Mouse (Mus musculus) liver, embryonic 15.5 days (tissue): Measurements from ENCODE around the gene Ifitm7. TPM values are rescaled to one million over a fixed set of nuclear protein-coding genes. Genes with fewer than 3 reads are reported as not detected.
"Not testable (repeated sequence)": the region's sequence is repeated elsewhere in the genome, so short reads cannot be mapped to it uniquely, and the experiment has no call there.

ENCODE experiments used
- ATAC-seq: fragments of 200-750 bp; cut with Nextera tagmentation; 2 replicates; pipeline ENCODE4 v1.8.0; 2017; ENCODE audit warnings: moderate number of reproducible peaks, mild to moderate bottlenecking, moderate library complexity; ENCODE audit not compliant: insufficient read depth
- H3K27ac ChIP-seq: fragments of 300-500 bp; sonication (generic); replicated peaks from 2 replicates; pipeline ENCODE4 v1.5.1; 2015; ENCODE audit warnings: mild to moderate bottlenecking, inconsistent platforms
- H3K27me3 ChIP-seq: fragments of 300-500 bp; sonication (generic); 2 replicates; pipeline ENCODE4 v1.6.1; 2015; ENCODE audit warnings: mild to moderate bottlenecking, inconsistent platforms
- H3K36me3 ChIP-seq: fragments of 300-500 bp; sonication (generic); replicated peaks from 2 replicates; pipeline ENCODE4 v1.6.1; 2015; ENCODE audit warnings: moderate library complexity, mild to moderate bottlenecking, inconsistent platforms
- H3K4me1 ChIP-seq: fragments of 300-500 bp; sonication (generic); replicated peaks from 2 replicates; pipeline ENCODE4 v1.6.1; 2015; ENCODE audit warnings: inconsistent platforms
- H3K4me2 ChIP-seq: fragments of 300-500 bp; sonication (generic); 2 replicates; pipeline ENCODE4 v1.6.1; 2015; ENCODE audit warnings: moderate library complexity, mild to moderate bottlenecking, inconsistent platforms
- H3K4me3 ChIP-seq: fragments of 300-500 bp; sonication (generic); replicated peaks from 2 replicates; pipeline ENCODE4 v1.5.1; 2015; ENCODE audit warnings: mild to moderate bottlenecking, inconsistent platforms
- H3K9ac ChIP-seq: fragments of 300-500 bp; sonication (generic); 2 replicates; pipeline ENCODE4 v1.6.1; 2015; ENCODE audit warnings: moderate library complexity, mild to moderate bottlenecking, inconsistent platforms
- H3K9me3 ChIP-seq: fragments of 300-500 bp; sonication (generic); replicated peaks from 2 replicates; pipeline ENCODE4 v1.6.1; 2016; ENCODE audit warnings: inconsistent platforms
- WGBS: fragments of 180-500 bp; shearing (Covaris S2); methylation state at CpG from one replicate; pipeline ENCODE4 v1.1.7; 2015; ENCODE audit warnings: mixed read lengths; ENCODE audit not compliant: insufficient replicate concordance; 5-methylcytosine and 5-hydroxymethylcytosine counted together
- polyA plus RNA-seq: library from polyadenylated mRNA; unstranded; fragments of >200 nt; fragmentation: Nextera tagmentation; extraction: Ambion mirVana; gene quantifications from 2 replicates; pipeline ENCODE4 v1.2.1, GENCODE M21; 2015

Gene Ifitm7
- polyA plus RNA-seq, 1 experiment from 2014 or later: not detected

DNA sequence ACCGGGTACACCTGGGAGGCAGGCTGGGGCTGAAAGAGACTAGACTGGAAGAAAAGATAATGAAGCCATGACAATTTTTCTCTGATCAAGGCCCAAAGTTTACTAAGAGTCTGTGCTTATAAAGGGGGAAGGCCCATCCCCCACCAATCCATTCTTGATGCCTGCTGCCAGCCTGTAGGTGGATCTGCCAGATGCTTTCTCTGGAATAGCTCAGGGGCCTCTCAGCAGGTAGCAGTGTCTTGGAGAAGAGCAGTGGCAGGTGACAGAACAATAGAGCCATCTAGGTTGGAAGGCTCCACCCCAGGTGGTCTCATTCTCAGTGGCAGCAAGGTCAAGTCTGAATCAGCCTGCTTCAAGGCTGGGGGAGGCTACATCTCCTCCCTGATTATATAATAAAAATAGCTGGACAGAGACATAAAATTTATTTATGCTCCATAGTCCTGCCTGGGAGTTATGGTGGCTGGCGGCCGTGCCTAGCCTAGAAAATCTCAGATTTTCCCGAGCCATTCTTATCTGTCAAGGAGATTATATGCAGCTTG is 10.3 kb downstream of the Ifitm7 start:
- H3K9me3 ChIP-seq, H3K4me2 ChIP-seq, H3K27me3 ChIP-seq, H3K36me3 ChIP-seq, ATAC-seq, H3K4me3 ChIP-seq, H3K9ac ChIP-seq, H3K4me1 ChIP-seq, H3K27ac ChIP-seq: not testable (repeated sequence)
- 68% methylated on average over 4 of the region's 4 CpGs for WGBS

DNA sequence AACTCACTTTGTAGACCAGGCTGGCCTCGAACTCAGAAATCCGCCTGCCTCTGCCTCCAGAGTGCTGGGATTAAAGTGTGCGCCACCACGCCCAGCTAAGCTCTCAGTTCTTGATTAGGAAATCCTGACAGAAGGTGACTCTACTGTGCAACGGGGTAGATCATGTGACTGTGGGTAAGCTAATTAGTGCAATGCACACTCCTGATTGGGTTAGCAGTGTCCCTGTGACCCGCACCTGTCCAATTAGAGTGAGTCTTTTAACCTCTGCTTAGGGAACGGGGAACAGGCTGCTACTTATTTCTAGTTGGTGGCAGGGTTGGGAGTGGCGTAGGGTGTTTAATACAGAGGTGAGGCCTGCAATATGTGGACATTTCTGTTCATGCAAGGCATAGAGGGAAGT is 14.6 kb downstream of the Ifitm7 start:
- H3K9me3 ChIP-seq: no peaks in the 10 kb centered on the region
- no peak overlapping the region for H3K27ac ChIP-seq
- H3K4me2 ChIP-seq: no peak overlapping the region
- ATAC-seq: no peak
- WGBS: 71% methylated on average over 8 of the region's 8 CpGs
- H3K36me3 ChIP-seq: no peaks in the 10 kb centered on the region
- no peaks in the 10 kb centered on the region for H3K27me3 ChIP-seq
- H3K4me1 ChIP-seq: no peaks in the 10 kb centered on the region
- H3K4me3 ChIP-seq: no peak overlapping the region
- H3K9ac ChIP-seq: no peak overlapping the region

DNA sequence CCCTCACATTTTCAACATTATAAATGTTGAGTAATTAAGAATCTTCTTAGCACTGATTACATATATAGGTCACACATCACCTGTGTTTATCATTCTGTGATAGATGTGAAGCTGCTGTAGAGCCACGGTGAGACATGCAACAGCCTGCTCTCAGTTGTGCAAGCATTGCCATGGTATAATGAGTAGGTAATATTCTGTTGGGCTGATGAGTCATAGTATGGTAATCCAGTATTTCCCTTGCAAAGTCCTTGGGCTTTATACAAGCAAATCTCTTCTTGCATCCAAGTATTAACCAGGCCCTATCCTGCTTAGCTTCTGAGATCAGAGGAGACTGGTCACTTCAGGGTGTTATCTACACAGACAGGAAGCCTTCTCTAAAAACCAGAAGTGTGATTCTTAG is 17.6 kb downstream of the Ifitm7 start:
- H3K27ac ChIP-seq: no peak overlapping the region
- no peak overlapping the region for H3K4me3 ChIP-seq
- no peak overlapping the region for H3K9ac ChIP-seq
- no peaks in the 10 kb centered on the region for H3K27me3 ChIP-seq
- no peaks in the 10 kb centered on the region for H3K36me3 ChIP-seq
- no peaks in the 10 kb centered on the region for H3K4me1 ChIP-seq
- 62% methylated on average over 1 of the region's 1 CpGs for WGBS
- H3K4me2 ChIP-seq: no peak overlapping the region
- no peaks in the 10 kb centered on the region for H3K9me3 ChIP-seq
- ATAC-seq: no peak

DNA sequence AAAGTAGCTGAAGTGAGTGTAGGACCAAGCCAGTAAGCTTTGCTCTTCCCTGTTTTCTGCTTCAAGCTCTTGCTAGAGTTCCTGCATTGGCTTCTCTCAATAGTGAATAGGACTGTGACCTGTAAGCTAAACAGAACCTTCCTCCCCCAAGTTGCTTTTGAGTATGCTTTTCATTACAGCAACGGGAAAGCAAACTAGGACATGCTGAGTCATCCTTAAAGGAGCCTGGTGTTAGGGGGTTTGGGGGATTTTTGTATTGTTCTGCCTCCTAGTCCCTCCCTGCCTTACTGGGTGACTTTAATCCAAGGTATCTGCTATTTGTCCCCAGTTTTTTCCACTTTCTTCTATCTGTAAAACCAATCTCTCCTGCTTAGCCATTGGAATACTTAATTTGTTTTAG is 24.6 kb downstream of the Ifitm7 start:
- no peaks in the 10 kb centered on the region for H3K27me3 ChIP-seq
- ATAC-seq: no peak
- 10% methylated on average over 1 of the region's 1 CpGs for WGBS

DNA sequence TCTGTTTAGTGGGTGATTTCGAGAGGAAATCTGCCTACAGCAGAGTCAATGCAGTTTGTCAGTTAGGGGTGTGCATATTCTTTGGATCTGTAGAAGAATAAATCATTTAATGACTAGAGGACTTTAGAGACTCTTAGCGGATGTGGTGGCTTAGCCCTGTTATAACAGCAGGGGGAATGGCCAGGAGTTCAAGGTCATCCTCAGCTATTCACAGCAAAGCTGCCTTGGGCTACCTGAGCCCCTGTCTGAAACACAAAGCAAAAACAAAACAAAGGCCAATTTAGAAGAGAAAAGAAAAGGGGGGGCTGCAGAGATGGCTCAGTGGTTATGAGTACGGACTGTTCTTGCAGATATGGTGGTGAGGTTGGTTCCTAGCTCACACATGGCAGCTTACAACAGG is 35.4 kb downstream of the Ifitm7 start:
- no peak for ATAC-seq
- H3K4me3 ChIP-seq: no peak overlapping the region
- no peak overlapping the region for H3K27ac ChIP-seq
- H3K4me1 ChIP-seq: no peaks in the 10 kb centered on the region
- H3K4me2 ChIP-seq: no peak overlapping the region
- 54% methylated on average over 3 of the region's 3 CpGs for WGBS
- no peaks in the 10 kb centered on the region for H3K9me3 ChIP-seq
- no peak overlapping the region for H3K9ac ChIP-seq
- H3K36me3 ChIP-seq: no peaks in the 10 kb centered on the region
- H3K27me3 ChIP-seq: no peaks in the 10 kb centered on the region

More for the DNA sequence above, 24.6 kb downstream of the Ifitm7 start:
- no peaks in the 10 kb centered on the region for H3K9me3 ChIP-seq
- no peak overlapping the region for H3K9ac ChIP-seq
- no peak overlapping the region for H3K4me2 ChIP-seq
- H3K27ac ChIP-seq: no peak overlapping the region
- no peaks in the 10 kb centered on the region for H3K4me1 ChIP-seq
- no peak overlapping the region for H3K4me3 ChIP-seq
- no peaks in the 10 kb centered on the region for H3K36me3 ChIP-seq

DNA sequence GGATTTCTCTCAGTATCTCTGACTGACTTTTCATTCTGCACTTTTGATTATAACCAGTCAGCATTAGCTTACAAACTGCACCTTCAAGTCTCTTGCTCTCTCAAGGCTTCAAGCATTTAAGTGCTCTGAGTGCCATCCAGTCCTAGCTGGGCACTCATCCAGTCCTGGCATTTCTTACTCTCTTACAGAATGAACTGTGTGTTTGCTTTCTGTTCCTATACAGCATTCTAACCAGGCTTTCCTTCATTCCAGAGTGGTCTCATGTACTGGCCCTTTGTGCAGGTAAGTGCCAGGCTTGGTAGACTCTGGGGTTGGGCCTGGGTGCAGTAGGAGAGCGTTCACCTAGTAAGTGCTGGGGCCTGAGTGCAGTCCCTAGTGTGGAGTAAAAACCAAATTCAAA is 40.4 kb downstream of the Ifitm7 start:
- no peaks in the 10 kb centered on the region for H3K9me3 ChIP-seq
- no peaks in the 10 kb centered on the region for H3K36me3 ChIP-seq
- H3K27ac ChIP-seq: no peak overlapping the region
- no peak overlapping the region for H3K4me3 ChIP-seq
- no peak for ATAC-seq
- H3K4me1 ChIP-seq: no peaks in the 10 kb centered on the region
- H3K4me2 ChIP-seq: no peak overlapping the region
- no peak overlapping the region for H3K9ac ChIP-seq
- WGBS: 68% methylated on average over 1 of the region's 1 CpGs
- peaks cover 6% of the 10 kb centered on the region for H3K27me3 ChIP-seq

DNA sequence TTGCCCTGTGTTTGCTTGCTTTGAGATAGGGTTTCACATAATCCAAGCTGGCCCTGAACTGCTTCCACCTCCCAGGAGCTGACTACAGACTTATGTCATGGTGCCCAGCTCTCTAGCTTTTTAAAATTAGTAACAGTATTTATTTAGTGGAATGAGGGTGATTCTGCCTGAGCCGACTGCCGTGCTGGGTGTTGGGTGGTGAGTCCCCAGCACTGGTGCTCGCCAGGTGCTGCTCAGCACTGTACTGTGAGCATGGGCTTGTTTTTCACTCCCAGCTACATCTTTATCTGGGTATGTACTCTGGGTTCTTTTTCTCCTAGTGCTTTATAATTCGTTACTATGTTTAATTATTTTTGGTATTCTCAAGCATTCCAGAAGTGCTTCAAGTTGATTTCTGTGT is 41.5 kb downstream of the Ifitm7 start:
- Histone ChIP-seq H3K9ac (no peak overlapping the region), H3K9me3 (no peaks in the 10 kb centered on the region), H3K36me3 (no peaks in the 10 kb centered on the region), H3K27me3 (peaks cover 18% of the 10 kb centered on the region), H3K27ac (no peak overlapping the region), H3K4me1 (no peaks in the 10 kb centered on the region), H3K4me2 (no peak overlapping the region), H3K4me3 (no peak overlapping the region)
- no peak for ATAC-seq
- WGBS: 60% methylated on average over 4 of the region's 4 CpGs

DNA sequence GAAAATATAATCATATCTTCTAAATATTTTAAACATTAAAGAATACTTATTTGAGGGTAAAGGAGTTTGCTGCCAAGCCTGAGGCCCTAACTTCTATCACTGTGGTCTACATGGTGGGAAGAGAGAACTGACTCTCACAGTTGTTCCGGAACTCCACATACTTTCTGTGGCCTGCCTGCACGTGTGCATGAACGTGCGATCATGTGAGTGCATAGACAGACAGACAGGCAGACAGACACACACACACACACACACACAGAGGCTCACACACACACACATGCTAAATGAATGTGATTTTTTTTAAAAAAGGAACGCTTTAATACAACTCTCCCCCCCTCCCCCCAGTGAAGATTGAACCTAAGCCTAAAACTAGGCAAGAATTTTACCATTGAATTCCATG is 41.9 kb downstream of the Ifitm7 start:
- Histone ChIP-seq H3K4me2 (no peak overlapping the region), H3K9ac (no peak overlapping the region), H3K27me3 (peaks cover 22% of the 10 kb centered on the region), H3K9me3 (no peaks in the 10 kb centered on the region), H3K27ac (no peak overlapping the region), H3K36me3 (no peaks in the 10 kb centered on the region), H3K4me1 (no peaks in the 10 kb centered on the region), H3K4me3 (no peak overlapping the region)
- 68% methylated on average over 5 of the region's 5 CpGs for WGBS
- no peak for ATAC-seq

DNA sequence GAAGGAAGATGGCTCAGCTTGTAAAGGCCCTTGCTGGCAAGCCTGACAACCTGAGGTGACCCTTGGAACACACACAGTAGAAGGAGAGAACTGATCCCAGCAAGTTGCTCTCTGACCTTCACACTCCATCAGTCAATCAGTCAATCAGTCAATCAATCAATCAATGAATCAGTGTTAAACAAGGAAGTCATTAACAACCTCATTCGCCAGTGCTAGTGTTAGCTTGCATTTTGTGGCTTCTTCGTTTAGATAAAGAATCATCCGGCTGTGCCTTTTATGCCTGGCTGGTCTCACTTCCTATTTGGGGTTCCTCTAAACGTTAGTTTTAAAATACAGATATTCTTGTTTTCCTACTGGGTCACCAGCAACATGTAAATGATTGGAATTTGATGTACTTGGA is 42.5 kb downstream of the Ifitm7 start:
- H3K9ac ChIP-seq: no peak overlapping the region

DNA sequence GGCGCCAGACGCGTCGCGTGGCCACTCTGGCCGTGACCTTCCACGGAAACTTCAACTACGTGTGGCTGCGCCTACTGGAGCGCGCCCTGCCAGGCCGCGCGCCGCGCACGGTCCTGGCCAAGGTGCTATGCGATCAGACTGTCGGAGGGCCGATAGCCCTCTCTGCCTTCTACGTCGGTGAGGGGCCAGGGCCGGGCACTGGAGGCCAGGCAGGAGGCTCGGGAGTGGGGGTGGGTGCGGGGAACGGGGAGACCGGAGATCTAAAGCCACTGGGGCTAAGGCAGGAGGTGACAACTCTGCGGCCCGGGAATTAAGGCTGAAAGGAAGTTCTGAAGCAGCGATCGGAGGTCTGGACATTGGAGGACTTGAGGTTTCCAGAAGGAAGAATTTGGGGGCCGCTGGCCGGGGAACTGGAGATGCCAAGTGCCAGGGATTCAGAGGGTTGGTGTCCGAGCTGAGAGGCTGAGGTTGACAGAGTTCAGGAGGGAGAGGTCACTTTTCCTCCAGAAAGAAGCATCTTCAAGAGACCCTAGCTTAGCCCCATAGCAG is 45.8 kb downstream of the Ifitm7 start:
- Histone ChIP-seq H3K4me2 (peak overlapping the region; percentile 68), H3K27ac (no peak overlapping the region), H3K36me3 (no peaks in the 10 kb centered on the region), H3K27me3 (peaks cover 28% of the 10 kb centered on the region), H3K4me3 (peak overlapping the region; percentile 50), H3K9ac (no peak overlapping the region), H3K4me1 (no peaks in the 10 kb centered on the region), H3K9me3 (no peaks in the 10 kb centered on the region)
- no peak for ATAC-seq
- WGBS: 2% methylated on average over 34 of the region's 34 CpGs

More for the DNA sequence above, 42.5 kb downstream of the Ifitm7 start:
- Histone ChIP-seq H3K4me3 (no peak overlapping the region), H3K4me2 (no peak overlapping the region), H3K4me1 (no peaks in the 10 kb centered on the region), H3K9me3 (no peaks in the 10 kb centered on the region), H3K36me3 (no peaks in the 10 kb centered on the region), H3K27ac (no peak overlapping the region), H3K27me3 (peaks cover 27% of the 10 kb centered on the region)
- WGBS: 7% methylated on average over 4 of the region's 4 CpGs
- ATAC-seq: no peak

DNA sequence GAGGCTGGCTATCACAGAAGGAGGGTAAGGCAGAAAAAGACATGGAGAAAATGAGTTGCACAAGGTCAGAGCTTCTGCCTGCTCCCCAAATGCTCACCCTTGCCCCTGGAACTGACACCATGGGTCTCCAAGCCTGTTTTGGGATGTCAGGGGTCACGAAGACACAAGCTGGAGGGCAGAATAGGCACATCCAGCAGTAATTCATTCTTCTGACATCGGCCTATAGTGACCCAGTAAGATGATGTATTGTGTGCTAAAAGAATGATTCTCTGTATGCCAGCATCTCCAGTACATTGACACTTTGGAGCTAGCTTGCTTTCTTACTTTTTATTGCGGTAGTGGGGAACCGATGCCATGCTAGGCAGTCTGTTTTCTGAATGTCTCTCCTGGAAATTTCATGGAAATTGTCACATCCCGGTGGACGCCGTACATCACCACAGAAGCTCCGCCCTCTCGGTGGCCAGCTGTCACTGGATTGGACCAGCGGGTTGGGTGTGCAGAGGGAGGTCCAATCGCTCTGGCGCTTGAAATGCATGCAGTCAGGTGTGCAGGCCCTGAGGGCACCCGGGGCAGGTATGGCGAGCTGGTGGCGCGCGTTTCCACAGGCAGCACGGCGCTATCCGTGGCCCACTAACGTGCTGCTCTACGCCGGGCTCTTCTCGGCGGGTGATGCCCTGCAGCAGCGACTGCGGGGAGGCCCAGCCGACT is 46.4 kb downstream of the Ifitm7 start:
- 7% methylated on average over 28 of the region's 28 CpGs for WGBS
- H3K27ac ChIP-seq: no peak overlapping the region
- no peaks in the 10 kb centered on the region for H3K4me1 ChIP-seq
- peak; percentile 58; the same call in 1 of the 2 replicates for ATAC-seq
- H3K4me3 ChIP-seq: peak overlapping the region; percentile 50
- peak overlapping the region; percentile 68 for H3K4me2 ChIP-seq
- no peaks in the 10 kb centered on the region for H3K36me3 ChIP-seq
- no peaks in the 10 kb centered on the region for H3K9me3 ChIP-seq
- no peak overlapping the region for H3K9ac ChIP-seq
- peaks cover 28% of the 10 kb centered on the region for H3K27me3 ChIP-seq
